Mouse (Mus musculus): ENCODE measurements around the gene Olfr653. TPM values are rescaled to one million over a fixed set of nuclear protein-coding genes. Genes with fewer than 3 reads are reported as not detected.

The Olfr653 gene
- not detected in 2 replicates for polyA plus RNA-seq (2012; rRNA removed)

GRCm38 (mm10) chr7:104577014-104577413 lies at the start of gene Olfr653:
Gene Olfr653 (plus strand): TSS chr7:104577314.

GRCm38 (mm10) chr7:104549833-104550232 lies 27.3 kb upstream of the Olfr653 start, which contains the start of gene Olfr651:
Gene Olfr651 (plus strand): TSS chr7:104550133.

GRCm38 (mm10) chr7:104560601-104561000 lies 16.5 kb upstream of the Olfr653 start, which contains the start of gene Olfr652:
Gene Olfr652 (plus strand): TSS chr7:104560901.

DNA sequence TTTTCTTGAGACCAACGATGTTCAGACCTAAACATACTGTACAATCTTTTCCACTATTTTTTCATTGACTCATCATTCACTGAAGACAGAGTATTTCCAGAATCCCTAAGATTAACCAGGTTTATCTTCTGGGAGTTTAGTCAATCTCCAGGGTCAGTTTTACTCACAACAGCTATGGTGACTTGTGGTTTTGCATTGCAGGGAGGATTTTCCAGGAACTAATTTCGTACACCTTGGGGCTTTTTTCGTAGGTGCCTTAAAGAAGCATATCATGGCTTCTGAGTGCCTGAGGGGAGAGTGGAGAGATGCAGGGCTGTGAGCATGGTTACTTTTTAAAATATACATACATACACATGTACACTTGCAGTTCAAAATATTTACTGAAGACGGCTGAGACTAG lies 9.6 kb downstream of the Olfr653 start, which contains the start of gene Olfr654:
TSS of gene Olfr654 (plus strand) at position 301 of the 400 bp plus-strand sequence.

DNA sequence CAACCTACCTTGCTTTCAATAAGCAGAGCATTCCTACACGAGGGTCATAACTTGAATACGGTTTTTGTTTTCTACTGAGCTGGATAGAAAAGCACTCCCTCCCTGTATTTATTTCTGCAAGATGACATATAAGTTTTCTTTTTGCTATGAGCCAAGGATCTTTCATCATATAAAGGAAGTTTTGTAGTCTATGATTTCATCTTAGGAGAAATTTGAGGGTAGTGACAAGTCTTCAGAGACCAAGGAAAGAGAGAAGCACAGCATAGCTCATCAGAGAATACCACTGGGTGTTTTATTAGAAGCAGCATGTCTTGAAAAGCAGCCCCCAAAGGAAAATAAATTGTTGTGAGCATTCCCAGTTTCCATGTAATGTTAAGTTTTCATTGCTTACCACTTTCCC lies 24.6 kb downstream of the Olfr653 start, which contains the start of gene Olfr655:
TSS of gene Olfr655 (minus strand) at position 101 of the 400 bp plus-strand sequence.

DNA sequence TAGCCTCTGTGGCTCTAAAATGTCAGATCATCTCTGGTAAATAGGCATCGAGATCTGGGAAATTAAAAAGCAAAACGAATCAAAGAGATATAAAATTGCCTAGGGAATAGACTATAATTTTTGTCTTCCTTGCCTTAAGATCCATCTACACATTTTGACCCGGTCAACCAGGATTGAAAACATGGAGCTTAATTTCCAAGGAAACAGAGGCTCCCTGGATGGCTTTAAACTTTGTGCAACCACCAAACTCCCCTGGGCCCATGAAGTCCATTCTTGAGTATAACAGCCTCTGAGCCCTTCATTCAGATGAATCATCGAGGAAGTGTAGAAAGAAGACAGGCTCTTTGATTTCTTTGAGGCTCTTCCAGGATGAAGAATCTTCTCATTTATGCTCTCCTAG lies 36.5 kb downstream of the Olfr653 start, which contains the start of gene Olfr656:
TSS of gene Olfr656 (plus strand) at position 301 of the 400 bp plus-strand sequence.

GRCm38 (mm10) chr7:104624494-104624893 lies 47.4 kb downstream of the Olfr653 start, which contains the start of gene Olfr657:
Gene Olfr657 (plus strand): TSS chr7:104624794.

Other genes starting within 250 kb of the Olfr653 start
- gene Trim34b, start 247.8 kb upstream of the Olfr653 start, polyA plus RNA-seq (2012; rRNA removed): 1.4 and 2.2 TPM in 2 replicates
- gene Trim12c, start 224.0 kb upstream of the Olfr653 start, polyA plus RNA-seq (2012; rRNA removed): 2.0 and 2.3 TPM in 2 replicates
- 0.06 TPM in 1 of 2 replicates, not detected in the other for gene Trim30b, start 207.4 kb upstream of the Olfr653 start, polyA plus RNA-seq (2012; rRNA removed)
- gene Trim30c, start 176.5 kb upstream of the Olfr653 start, polyA plus RNA-seq (2012; rRNA removed): 0.08 TPM in 1 of 2 replicates, not detected in the other
- 0.77 and 0.94 TPM in 2 replicates for gene Trim30a, start 112.1 kb upstream of the Olfr653 start, polyA plus RNA-seq (2012; rRNA removed)
- gene Trim30d, start 69.5 kb upstream of the Olfr653 start, polyA plus RNA-seq (2012; rRNA removed): 1.6 and 2.0 TPM in 2 replicates
- not detected in 2 replicates for gene Olfr651, start 27.2 kb upstream of the Olfr653 start, polyA plus RNA-seq (2012; rRNA removed)
- not detected in 2 replicates for gene Olfr652, start 16.4 kb upstream of the Olfr653 start, polyA plus RNA-seq (2012; rRNA removed)
- gene Olfr654, start 9.7 kb downstream of the Olfr653 start, polyA plus RNA-seq (2012; rRNA removed): not detected in 2 replicates
- 0.17 TPM in 1 of 2 replicates, not detected in the other for gene Olfr655, start 24.5 kb downstream of the Olfr653 start, polyA plus RNA-seq (2012; rRNA removed)
- not detected in 2 replicates for gene Olfr656, start 36.6 kb downstream of the Olfr653 start, polyA plus RNA-seq (2012; rRNA removed)
- not detected in 2 replicates for gene Olfr657, start 47.5 kb downstream of the Olfr653 start, polyA plus RNA-seq (2012; rRNA removed)
- gene Olfr658, start 70.0 kb downstream of the Olfr653 start, polyA plus RNA-seq (2012; rRNA removed): 0.07 and 0.08 TPM in 2 replicates
- gene Olfr659, start 89.4 kb downstream of the Olfr653 start, polyA plus RNA-seq (2012; rRNA removed): not detected in 2 replicates
- not detected in 2 replicates for gene Olfr661, start 109.2 kb downstream of the Olfr653 start, polyA plus RNA-seq (2012; rRNA removed)
- not detected in 2 replicates for gene Usp17le, start 200.2 kb downstream of the Olfr653 start, polyA plus RNA-seq (2012; rRNA removed)

Measured in colon, adult 2 months (tissue).